Mouse (Mus musculus) midbrain, embryonic 13.5 days (tissue): ENCODE data around the gene A930018P22Rik. TPM values are rescaled to one million over a fixed set of nuclear protein-coding genes. Genes with fewer than 3 reads are reported as not detected.
"Not testable (repeated sequence)": the region's sequence is repeated elsewhere in the genome, so short reads cannot be mapped to it uniquely, and the experiment has no call there.

Experiments
- ATAC-seq: fragments of 200-750 bp; cut with Nextera tagmentation; 2 replicates; pipeline ENCODE4 v1.8.0; 2017; ENCODE audit warnings: mild to moderate bottlenecking, moderate TSS enrichment, moderate library complexity
- H3K27ac ChIP-seq: fragments of 300-500 bp; sonication (generic); 2 replicates; pipeline ENCODE4 v1.5.1; 2015; ENCODE audit warnings: inconsistent platforms, mild to moderate bottlenecking, moderate library complexity
- H3K27me3 ChIP-seq: fragments of 300-500 bp; sonication (generic); 2 replicates; pipeline ENCODE4 v1.6.1; 2015; ENCODE audit warnings: mild to moderate bottlenecking, inconsistent platforms
- H3K36me3 ChIP-seq: fragments of 300-500 bp; sonication (generic); 2 replicates; pipeline ENCODE4 v1.6.1; 2015; ENCODE audit warnings: mild to moderate bottlenecking, inconsistent platforms
- H3K4me1 ChIP-seq: fragments of 300-500 bp; sonication (generic); replicated peaks from 2 replicates; pipeline ENCODE4 v1.6.1; 2015; ENCODE audit warnings: inconsistent platforms
- H3K4me2 ChIP-seq: fragments of 300-500 bp; sonication (generic); replicated peaks from 2 replicates; pipeline ENCODE4 v1.6.1; 2015; ENCODE audit warnings: moderate library complexity, mild to moderate bottlenecking, inconsistent platforms
- H3K4me3 ChIP-seq: fragments of 300-500 bp; sonication (generic); replicated peaks from 2 replicates; pipeline ENCODE4 v1.5.1; 2015; ENCODE audit warnings: mild to moderate bottlenecking, inconsistent platforms
- H3K9ac ChIP-seq: fragments of 300-500 bp; sonication (generic); replicated peaks from 2 replicates; pipeline ENCODE4 v1.6.1; 2015; ENCODE audit warnings: mild to moderate bottlenecking, inconsistent platforms
- H3K9me3 ChIP-seq: fragments of 300-500 bp; sonication (generic); 2 replicates; pipeline ENCODE4 v1.6.1; 2016; ENCODE audit warnings: mild to moderate bottlenecking, inconsistent platforms
- WGBS: fragments of 180-500 bp; shearing (Covaris S2); methylation state at CpG from one replicate; pipeline ENCODE4 v1.1.7; 2015; 5-methylcytosine and 5-hydroxymethylcytosine counted together
- polyA plus RNA-seq: library from polyadenylated mRNA; unstranded; fragments of >200 nt; fragmentation: Nextera tagmentation; extraction: Ambion mirVana; gene quantifications from 2 replicates; pipeline ENCODE4 v1.2.1, GENCODE M21; 2015

A930018P22Rik gene
- polyA plus RNA-seq, result not detected in 2 replicates

- Histone ChIP-seq H3K4me3 (peak within 1 kb of the TSS; percentile 78), H3K36me3 (no peaks in the 10 kb centered on the region), H3K4me2 (peak within 1 kb of the TSS; percentile 95), H3K27me3 (peaks cover 32% of the 10 kb centered on the region), H3K27ac (peak within 1 kb of the TSS; percentile 19; the same call in 1 of the 2 replicates), H3K9ac (peak within 1 kb of the TSS; percentile 82), H3K4me1 (peaks cover 7% of the 10 kb centered on the region), H3K9me3 (no peaks in the 10 kb centered on the region)
- under 1% methylated on average over 74 of the region's 74 CpGs for WGBS
- peak; percentile 95 for ATAC-seq
These were observed at the start of gene A930018P22Rik for GRCm38 (mm10) chr2:104122505-104123378. Gene A930018P22Rik, plus strand, starts transcription at chr2:104122769.

- ATAC-seq, H3K4me2 ChIP-seq, H3K4me1 ChIP-seq, H3K27ac ChIP-seq, H3K36me3 ChIP-seq, H3K9me3 ChIP-seq, H3K4me3 ChIP-seq, H3K27me3 ChIP-seq, H3K9ac ChIP-seq: not testable (repeated sequence)
- WGBS, result 79% methylated on average over 5 of the region's 5 CpGs
These were observed 44.3 kb upstream of the A930018P22Rik start for GRCm38 (mm10) chr2:104078285-104078684.

- not testable (repeated sequence) for H3K9me3 ChIP-seq, H3K27ac ChIP-seq, H3K4me3 ChIP-seq, H3K9ac ChIP-seq, H3K36me3 ChIP-seq, H3K27me3 ChIP-seq, H3K4me1 ChIP-seq, H3K4me2 ChIP-seq, ATAC-seq
- WGBS, result no CpG with 5 or more reads among the region's 1 CpGs
These were observed 41.0 kb upstream of the A930018P22Rik start for GRCm38 (mm10) chr2:104081436-104082050.

GRCm38 (mm10) chr2:104082474-104082873 is 40.1 kb upstream of the A930018P22Rik start:
- no peak for ATAC-seq
- H3K36me3 ChIP-seq, result no peaks in the 10 kb centered on the region

GRCm38 (mm10) chr2:104084027-104084426 is 38.5 kb upstream of the A930018P22Rik start:
- H3K9me3 ChIP-seq, H3K27me3 ChIP-seq, H3K4me3 ChIP-seq, H3K4me1 ChIP-seq, H3K27ac ChIP-seq, ATAC-seq, H3K4me2 ChIP-seq, H3K36me3 ChIP-seq, H3K9ac ChIP-seq: not testable (repeated sequence)

More at GRCm38 (mm10) chr2:104082474-104082873, 40.1 kb upstream of the A930018P22Rik start:
- H3K4me3 ChIP-seq, result no peak overlapping the region
- H3K9me3 ChIP-seq, result no peaks in the 10 kb centered on the region
- no peaks in the 10 kb centered on the region for H3K27me3 ChIP-seq
- no peaks in the 10 kb centered on the region for H3K4me1 ChIP-seq
- H3K9ac ChIP-seq, result no peak overlapping the region
- H3K27ac ChIP-seq, result no peak overlapping the region
- H3K4me2 ChIP-seq, result no peak overlapping the region

GRCm38 (mm10) chr2:104087562-104087961 is 35.0 kb upstream of the A930018P22Rik start:
- not testable (repeated sequence) for H3K27me3 ChIP-seq, H3K9ac ChIP-seq, H3K4me3 ChIP-seq, H3K27ac ChIP-seq, H3K4me2 ChIP-seq, ATAC-seq, H3K36me3 ChIP-seq, H3K4me1 ChIP-seq, H3K9me3 ChIP-seq
- WGBS, result 83% methylated on average over 1 of the region's 1 CpGs

GRCm38 (mm10) chr2:104093305-104093704 is 29.3 kb upstream of the A930018P22Rik start:
- Histone ChIP-seq H3K27me3 (no peaks in the 10 kb centered on the region), H3K9me3 (no peaks in the 10 kb centered on the region), H3K4me3 (no peak overlapping the region), H3K36me3 (no peaks in the 10 kb centered on the region), H3K4me1 (peaks cover 8% of the 10 kb centered on the region), H3K27ac (no peak overlapping the region), H3K9ac (no peak overlapping the region), H3K4me2 (no peak overlapping the region)
- ATAC-seq, result no peak
- WGBS, result 85% methylated on average over 2 of the region's 2 CpGs

- Histone ChIP-seq H3K4me3 (peak within 1 kb of the TSS; percentile 44), H3K4me2 (peak within 1 kb of the TSS; percentile 62), H3K27ac (peak within 1 kb of the TSS; percentile 75), H3K36me3 (no peaks in the 10 kb centered on the region), H3K27me3 (no peaks in the 10 kb centered on the region), H3K9ac (peak within 1 kb of the TSS; percentile 63), H3K9me3 (no peaks in the 10 kb centered on the region), H3K4me1 (peaks cover 8% of the 10 kb centered on the region)
- ATAC-seq, result peak; percentile 95
- 6% methylated on average over 15 of the region's 15 CpGs for WGBS
These were observed 26.8 kb upstream of the A930018P22Rik start, which contains the start of gene Cd59a for GRCm38 (mm10) chr2:104095741-104096213. Gene Cd59a, plus strand, starts transcription at chr2:104095801.

- peaks cover 8% of the 10 kb centered on the region for H3K4me1 ChIP-seq
- 42% methylated on average over 10 of the region's 10 CpGs for WGBS
- peak overlapping the region; percentile 62 for H3K4me2 ChIP-seq
- ATAC-seq, result no peak
- no peaks in the 10 kb centered on the region for H3K27me3 ChIP-seq
- H3K36me3 ChIP-seq, result no peaks in the 10 kb centered on the region
- H3K9ac ChIP-seq, result peak overlapping the region; percentile 63
- peak overlapping the region; percentile 44 for H3K4me3 ChIP-seq
- H3K9me3 ChIP-seq, result no peaks in the 10 kb centered on the region
- H3K27ac ChIP-seq, result peak overlapping the region; percentile 75
These were observed 26.3 kb upstream of the A930018P22Rik start for GRCm38 (mm10) chr2:104096256-104096655.

GRCm38 (mm10) chr2:104096796-104097195 is 25.8 kb upstream of the A930018P22Rik start:
- H3K36me3 ChIP-seq, H3K9ac ChIP-seq, H3K9me3 ChIP-seq, ATAC-seq, H3K27me3 ChIP-seq, H3K4me1 ChIP-seq, H3K4me3 ChIP-seq, H3K27ac ChIP-seq: not testable (repeated sequence)
- peak overlapping the region; percentile 62 for H3K4me2 ChIP-seq
- 36% methylated on average over 1 of the region's 1 CpGs for WGBS

GRCm38 (mm10) chr2:104097396-104097795 is 25.2 kb upstream of the A930018P22Rik start:
- WGBS, result 97% methylated on average over 4 of the region's 4 CpGs
- H3K4me3 ChIP-seq, H3K36me3 ChIP-seq, H3K27ac ChIP-seq, H3K27me3 ChIP-seq, H3K9me3 ChIP-seq, ATAC-seq, H3K9ac ChIP-seq, H3K4me1 ChIP-seq: not testable (repeated sequence)
- 0 out of 2 replicates have a peak overlapping the region, but pooled peaks have one; percentile 62 for H3K4me2 ChIP-seq

- Histone ChIP-seq H3K36me3 (no peaks in the 10 kb centered on the region), H3K4me1 (peaks cover 8% of the 10 kb centered on the region), H3K27ac (no peak overlapping the region), H3K27me3 (no peaks in the 10 kb centered on the region), H3K4me3 (no peak overlapping the region), H3K9me3 (no peaks in the 10 kb centered on the region), H3K9ac (no peak overlapping the region), H3K4me2 (no peak overlapping the region)
- WGBS, result 43% methylated on average over 3 of the region's 3 CpGs
- no peak for ATAC-seq
These were observed 23.9 kb upstream of the A930018P22Rik start for GRCm38 (mm10) chr2:104098529-104099230.
